ENCODE assay signal across 8 mouse cellular contexts in the genomic region with DNA sequence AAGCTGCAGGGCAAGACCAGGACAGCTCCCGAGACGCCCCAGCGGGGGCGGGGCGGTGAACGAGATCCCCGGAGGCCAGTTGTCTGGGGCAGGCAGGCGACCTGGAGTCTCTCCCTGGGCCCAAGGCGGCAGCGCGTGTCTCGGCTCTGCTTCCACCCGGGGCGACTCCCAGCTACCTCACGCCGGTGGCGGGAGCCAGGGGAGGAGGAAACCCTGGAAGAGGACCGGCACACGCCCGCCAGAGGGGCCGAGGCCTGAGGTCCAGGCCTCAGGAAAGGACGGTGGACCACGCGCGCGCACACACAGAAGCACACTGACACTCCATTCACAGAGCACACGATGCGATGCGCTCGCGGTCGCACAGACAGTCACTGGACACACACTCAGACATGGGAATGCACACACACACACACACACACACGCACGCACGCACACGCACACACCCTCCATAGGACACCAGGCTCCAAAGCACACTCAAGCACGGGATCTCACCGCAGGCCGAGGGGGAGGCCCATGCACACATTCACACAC. TPM values are rescaled to one million over a fixed set of nuclear protein-coding genes. Genes with fewer than 3 reads are reported as not detected.
DNase-seq lines count a peak whose midpoint lies in the region; ATAC-seq and TF ChIP-seq lines count a peak whose summit lies in the region.

No protein-coding gene starts in this region.

- TF ChIP-seq CTCF in brain, embryonic 14.5 days (IDR thresholded peaks at IDR 0.05; ENCODE audit: borderline replicate concordance, extremely low read depth, insufficient read depth, insufficient read length): no peak

- no peak for ATAC-seq in CD4-positive, CD25-positive, alpha-beta regulatory T cell, adult 4 months
- 0 out of 2 replicates have a peak, but pooled peaks have one; percentile 12 for ATAC-seq in intestine, embryonic 14.5 days (replicated peaks; ENCODE audit: low FRiP score, low TSS enrichment, low read depth)
- no peak for ATAC-seq in liver, embryonic 16.5 days (ENCODE audit: low read depth)
- 0 out of 2 replicates have a peak, but pooled peaks have one; percentile 7 for ATAC-seq in neural tube, embryonic 15.5 days (ENCODE audit: low FRiP score)

- peak overlapping the region; percentile 69 for H3K9ac ChIP-seq in intestine, embryonic 14.5 days (ENCODE audit: low read length)
- H3K9ac ChIP-seq in liver, embryonic 16.5 days (ENCODE audit: low read depth, low read length): peak overlapping the region; percentile 72
- H3K9ac ChIP-seq in neural tube, embryonic 15.5 days (replicated peaks): peak overlapping the region; percentile 51

- peak overlapping the region; percentile 47 for H3K4me3 ChIP-seq in intestine, embryonic 14.5 days (ENCODE audit: low read depth, low read length)
- H3K4me3 ChIP-seq in liver, embryonic 16.5 days (ENCODE audit: low read depth, low read length): peak overlapping the region; percentile 70
- peak overlapping the region; percentile 57 for H3K4me3 ChIP-seq in neural tube, embryonic 15.5 days (replicated peaks)

- H3K27me3 ChIP-seq in intestine, embryonic 14.5 days (replicated peaks; ENCODE audit: control insufficient read depth, insufficient read depth, low read length): peaks cover 12% of the 10 kb centered on the region
- peaks cover 62% of the 10 kb centered on the region for H3K27me3 ChIP-seq in liver, embryonic 16.5 days (ENCODE audit: control insufficient read depth, insufficient read depth, low read depth, low read length)
- peaks cover 48% of the 10 kb centered on the region for H3K27me3 ChIP-seq in neural tube, embryonic 15.5 days (replicated peaks)

- DNase-seq in CD4-positive, CD25-positive, alpha-beta regulatory T cell, adult 2 months (ENCODE audit: low read depth, low spot score): peak; percentile 31
- peak; percentile 42 for DNase-seq in brain, embryonic 14.5 days (ENCODE audit: low read depth)
- peak; percentile 46 for DNase-seq in gastrocnemius, postnatal 10 days
- DNase-seq in intestine, embryonic 14.5 days (ENCODE audit: low spot score): peak; percentile 75
- no peak for DNase-seq in right cerebral cortex, postnatal 4 days

- H3K9me3 ChIP-seq in intestine, embryonic 14.5 days (ENCODE audit: control insufficient read depth, low read length): no peaks in the 10 kb centered on the region
- H3K9me3 ChIP-seq in liver, embryonic 16.5 days (replicated peaks; ENCODE audit: control insufficient read depth, low read length): no peaks in the 10 kb centered on the region
- H3K9me3 ChIP-seq in neural tube, embryonic 15.5 days (replicated peaks): no peaks in the 10 kb centered on the region

- peak overlapping the region; percentile 97 for H3K4me2 ChIP-seq in intestine, embryonic 14.5 days (ENCODE audit: low read length)
- H3K4me2 ChIP-seq in liver, embryonic 16.5 days (ENCODE audit: low read depth, low read length): peak overlapping the region; percentile 94
- peak overlapping the region; percentile 88 for H3K4me2 ChIP-seq in neural tube, embryonic 15.5 days

- H3K4me1 ChIP-seq in intestine, embryonic 14.5 days (replicated peaks; ENCODE audit: control insufficient read depth, insufficient read depth, low read length): no peaks in the 10 kb centered on the region
- H3K4me1 ChIP-seq in liver, embryonic 16.5 days (ENCODE audit: control insufficient read depth, low read depth, low read length): peaks cover 41% of the 10 kb centered on the region
- H3K4me1 ChIP-seq in neural tube, embryonic 15.5 days: peaks cover 36% of the 10 kb centered on the region

- 2% methylated on average over 39 of the region's 39 CpGs for WGBS in intestine, embryonic 14.5 days
- 3% methylated on average over 39 of the region's 39 CpGs for WGBS in liver, embryonic 16.5 days (ENCODE audit: insufficient replicate concordance)
- WGBS in neural tube, embryonic 15.5 days: under 1% methylated on average over 39 of the region's 39 CpGs

- TF ChIP-seq POLR2A in brain, embryonic 14.5 days (IDR thresholded peaks at IDR 0.05; ENCODE audit: borderline replicate concordance, extremely low read depth, insufficient read depth, insufficient read length, poor library complexity, severe bottlenecking): no peak

- H3K36me3 ChIP-seq in intestine, embryonic 14.5 days (ENCODE audit: control insufficient read depth, insufficient read depth, low read length): no peaks in the 10 kb centered on the region
- no peaks in the 10 kb centered on the region for H3K36me3 ChIP-seq in liver, embryonic 16.5 days (ENCODE audit: control insufficient read depth, insufficient read depth)
- no peaks in the 10 kb centered on the region for H3K36me3 ChIP-seq in neural tube, embryonic 15.5 days

- no peak overlapping the region for H3K27ac ChIP-seq in intestine, embryonic 14.5 days (ENCODE audit: low read depth)
- H3K27ac ChIP-seq in liver, embryonic 16.5 days (ENCODE audit: low read length): no peak overlapping the region
- H3K27ac ChIP-seq in neural tube, embryonic 15.5 days (replicated peaks): no peak overlapping the region

RNA-seq across cellular contexts. Expression of a gene that starts 1.7 kb away (rescaled TPM):
- polyA plus RNA-seq in CD4-positive, CD25-positive, alpha-beta regulatory T cell, adult 4 months (2017; shearing (Covaris generic)): not detected
- polyA plus RNA-seq in brain, embryonic 14.5 days (2012; rRNA removed): 35.7 and 37.2 TPM in 2 replicates
- 1 to 10 TPM; 1.3 to 1.8 TPM for total RNA-seq in gastrocnemius, postnatal 10 days (2021)
- 5.4 and 5.7 TPM in 2 replicates for polyA plus RNA-seq in intestine, embryonic 14.5 days (2014; fragmentation: Nextera tagmentation; extraction: Ambion mirVana)
- polyA plus RNA-seq in liver, embryonic 16.5 days (2015; fragmentation: Nextera tagmentation; extraction: Ambion mirVana): 3.4 and 5.0 TPM in 2 replicates
- 15.9 and 23.5 TPM in 2 replicates for polyA plus RNA-seq in neural tube, embryonic 15.5 days (2015; fragmentation: Nextera tagmentation; extraction: Ambion mirVana)

RNA-seq across cellular contexts. Expression of a gene that starts 6.9 kb away (rescaled TPM):
- 10 to 100 TPM; 32.8 to 34.9 TPM for polyA plus RNA-seq in CD4-positive, CD25-positive, alpha-beta regulatory T cell, adult 4 months (2017; shearing (Covaris generic))
- polyA plus RNA-seq in brain, embryonic 14.5 days (2012; rRNA removed): 28.8 and 34.4 TPM in 2 replicates
- 10 to 100 TPM; 19.0 to 22.4 TPM for total RNA-seq in gastrocnemius, postnatal 10 days (2021)
- 59.3 and 62.3 TPM in 2 replicates for polyA plus RNA-seq in intestine, embryonic 14.5 days (2014; fragmentation: Nextera tagmentation; extraction: Ambion mirVana)
- polyA plus RNA-seq in liver, embryonic 16.5 days (2015; fragmentation: Nextera tagmentation; extraction: Ambion mirVana): 32.8 and 33.0 TPM in 2 replicates
- 38.3 and 39.2 TPM in 2 replicates for polyA plus RNA-seq in neural tube, embryonic 15.5 days (2015; fragmentation: Nextera tagmentation; extraction: Ambion mirVana)

RNA-seq across cellular contexts. Expression of a gene that starts 37.0 kb away (rescaled TPM):
- 10 to 100 TPM in 1 of 2 experiments, 1 to 10 TPM in 1; 6.7 to 13.2 TPM for polyA plus RNA-seq in CD4-positive, CD25-positive, alpha-beta regulatory T cell, adult 4 months (2017; shearing (Covaris generic))
- polyA plus RNA-seq in brain, embryonic 14.5 days (2012; rRNA removed): 93.0 and 117 TPM in 2 replicates
- total RNA-seq in gastrocnemius, postnatal 10 days (2021): 10 to 100 TPM; 43.0 to 57.9 TPM
- polyA plus RNA-seq in intestine, embryonic 14.5 days (2014; fragmentation: Nextera tagmentation; extraction: Ambion mirVana): 102 and 103 TPM in 2 replicates
- polyA plus RNA-seq in liver, embryonic 16.5 days (2015; fragmentation: Nextera tagmentation; extraction: Ambion mirVana): 51.2 and 51.9 TPM in 2 replicates
- polyA plus RNA-seq in neural tube, embryonic 15.5 days (2015; fragmentation: Nextera tagmentation; extraction: Ambion mirVana): 91.1 and 94.0 TPM in 2 replicates

Comparison
In these comparisons a context has a peak if more than half of its experiments do, and no peak if none do; other contexts are left out.
1. ATAC-seq: peak in intestine, embryonic 14.5 days (single experiment) and neural tube, embryonic 15.5 days (single experiment); none in CD4-positive, CD25-positive, alpha-beta regulatory T cell, adult 4 months (single experiment) and liver, embryonic 16.5 days (single experiment).
2. Peak in every context shown above with its lines, with median percentiles within 50 percentile points of each other: H3K4me2 ChIP-seq, H3K4me3 ChIP-seq and H3K9ac ChIP-seq.